Mouse (Mus musculus) olfactory bulb, adult 2 months (tissue): Measurements from ENCODE around the gene Cnpy4.

Experiments used
- CTCF ChIP-seq: fragments of 200-500 bp; IDR thresholded peaks from 2 replicates; pipeline ENCODE4 v1.5.1; 2012; ENCODE audit warnings: low read depth, mild to moderate bottlenecking, low read length, moderate library complexity; ENCODE audit not compliant: insufficient read depth
- POLR2A ChIP-seq: fragments of 200-500 bp; IDR thresholded peaks from 2 replicates; pipeline ENCODE4 v1.6.1; 2012; ENCODE audit warnings: mild to moderate bottlenecking, low read depth, low read length, moderate library complexity; ENCODE audit not compliant: insufficient read depth

DNA sequence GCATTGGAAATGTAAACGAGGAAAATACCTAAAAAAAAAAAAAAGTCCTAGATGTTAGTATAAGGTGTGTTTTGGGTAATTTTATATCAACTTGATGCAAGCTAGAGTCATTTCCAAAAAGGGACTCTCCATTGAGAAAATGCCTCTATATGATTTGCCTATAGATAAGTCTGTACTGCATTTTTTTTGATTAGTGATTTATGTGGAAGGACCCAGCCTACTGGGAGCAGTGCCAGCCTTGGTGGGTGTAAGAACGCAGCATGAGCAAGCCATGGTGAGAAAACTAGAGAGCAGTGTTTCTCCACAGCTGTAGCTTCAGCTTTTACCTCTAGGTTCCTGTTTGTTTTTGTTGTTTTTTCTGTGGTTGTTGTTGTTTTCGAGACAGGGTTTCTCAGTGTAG, 36.0 kb downstream of the Cnpy4 start:
- no peak for TF ChIP-seq CTCF
- TF ChIP-seq POLR2A, result no peak
